Mouse (Mus musculus): ENCODE data around the gene Plcb4. TPM values are rescaled to one million over a fixed set of nuclear protein-coding genes. Genes with fewer than 3 reads are reported as not detected.
"Not testable (repeated sequence)": the region's sequence is repeated elsewhere in the genome, so short reads cannot be mapped to it uniquely, and the experiment has no call there.

Gene Plcb4
- polyA plus RNA-seq, 1 experiment from 2014 or later = 11.0 TPM

DNA sequence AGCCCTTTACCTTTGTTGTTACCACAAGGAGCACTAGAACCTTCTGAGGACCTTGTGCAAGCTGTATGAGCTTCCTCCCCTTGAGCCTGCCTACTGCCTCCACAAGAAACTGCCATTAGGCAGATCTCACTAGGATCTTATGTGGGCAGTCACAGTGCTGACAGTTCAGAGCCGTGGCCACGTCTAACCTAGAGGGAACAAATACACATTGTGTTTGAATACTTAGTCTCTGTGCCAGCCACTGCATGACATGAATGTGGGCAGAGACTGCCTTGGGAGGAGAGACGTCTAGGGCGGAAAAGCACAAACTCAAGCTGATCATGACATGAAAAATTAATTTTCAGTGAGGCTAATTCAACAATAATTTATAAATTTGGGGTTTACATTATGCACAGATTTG lies 239.2 kb downstream of the Plcb4 start:
- Histone ChIP-seq H3K4me1 (ENCODE audit: control insufficient read depth, insufficient read depth, low read length) (no peaks in the 10 kb centered on the region), H3K27me3 (ENCODE audit: control insufficient read depth, insufficient read depth, low read length) (no peaks in the 10 kb centered on the region), H3K36me3 (replicated peaks; ENCODE audit: control insufficient read depth, insufficient read depth, low read depth, low read length) (no peaks in the 10 kb centered on the region), H3K27ac (replicated peaks; ENCODE audit: low read depth, low read length) (no peak overlapping the region), H3K9ac (replicated peaks; ENCODE audit: low read length) (no peak overlapping the region), H3K9me3 (replicated peaks; ENCODE audit: control insufficient read depth, low read length) (no peaks in the 10 kb centered on the region), H3K4me3 (ENCODE audit: low read depth, low read length) (no peak overlapping the region), H3K4me2 (ENCODE audit: low read depth, low read length) (no peak overlapping the region)
- DNase-seq (ENCODE audit: low spot score) = no peak
- ATAC-seq (replicated peaks; ENCODE audit: insufficient number of reproducible peaks, low FRiP score, low TSS enrichment, low read depth) = no peak
- 59% methylated on average over 4 of the region's 4 CpGs for WGBS

DNA sequence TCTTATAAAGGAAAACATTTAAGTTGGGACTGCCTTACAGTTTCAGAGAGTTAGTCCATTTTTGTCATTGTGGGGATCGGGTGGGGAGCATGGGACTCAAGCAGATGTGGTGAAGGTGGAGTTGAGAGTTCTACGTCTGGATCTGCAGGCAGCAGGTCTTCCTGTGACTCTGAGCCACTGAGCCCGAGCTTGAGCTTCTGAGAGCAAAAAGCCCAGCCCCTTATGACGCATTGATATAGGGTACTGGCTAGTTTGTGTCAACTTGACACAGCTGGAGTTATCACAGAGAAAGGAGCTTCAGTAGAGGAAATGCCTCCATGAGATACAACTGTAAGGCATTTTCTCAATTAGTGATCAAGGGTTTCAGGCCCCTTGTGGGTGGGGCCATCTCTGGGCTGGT lies 241.1 kb downstream of the Plcb4 start:
- H3K27me3 ChIP-seq (ENCODE audit: control insufficient read depth, insufficient read depth, low read length); H3K4me3 ChIP-seq (ENCODE audit: low read depth, low read length); DNase-seq (ENCODE audit: low spot score); H3K9ac ChIP-seq (replicated peaks; ENCODE audit: low read length); H3K4me1 ChIP-seq (ENCODE audit: control insufficient read depth, insufficient read depth, low read length); H3K36me3 ChIP-seq (replicated peaks; ENCODE audit: control insufficient read depth, insufficient read depth, low read depth, low read length); H3K9me3 ChIP-seq (replicated peaks; ENCODE audit: control insufficient read depth, low read length); ATAC-seq (replicated peaks; ENCODE audit: insufficient number of reproducible peaks, low FRiP score, low TSS enrichment, low read depth); H3K4me2 ChIP-seq (ENCODE audit: low read depth, low read length); H3K27ac ChIP-seq (replicated peaks; ENCODE audit: low read depth, low read length): not testable (repeated sequence)
- WGBS = 86% methylated on average over 4 of the region's 4 CpGs

DNA sequence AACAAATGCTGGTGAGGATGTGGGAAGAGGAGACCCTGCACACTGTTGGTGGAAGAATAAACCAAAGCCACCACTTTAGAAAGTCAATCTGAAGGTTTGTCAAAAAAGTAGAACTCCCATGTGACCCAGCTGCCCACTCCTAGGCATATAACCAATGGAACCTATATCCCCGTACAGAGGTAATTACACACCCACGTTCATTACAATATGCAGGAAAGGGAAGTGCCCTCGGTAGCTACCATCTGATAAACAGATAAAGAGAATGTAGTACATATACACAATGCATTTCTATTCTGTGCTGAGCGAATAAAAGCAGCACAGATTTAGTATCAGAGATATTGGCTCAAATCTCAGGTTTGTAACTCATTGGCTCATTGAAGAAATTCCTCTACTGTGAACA lies 242.2 kb downstream of the Plcb4 start:
- 89% methylated on average over 4 of the region's 4 CpGs for WGBS
- DNase-seq (ENCODE audit: low spot score) (no peak), ATAC-seq (replicated peaks; ENCODE audit: insufficient number of reproducible peaks, low FRiP score, low TSS enrichment, low read depth) (no peak)
- Histone ChIP-seq H3K9me3 (replicated peaks; ENCODE audit: control insufficient read depth, low read length) (no peaks in the 10 kb centered on the region), H3K27ac (replicated peaks; ENCODE audit: low read depth, low read length) (no peak overlapping the region), H3K36me3 (replicated peaks; ENCODE audit: control insufficient read depth, insufficient read depth, low read depth, low read length) (no peaks in the 10 kb centered on the region), H3K4me3 (ENCODE audit: low read depth, low read length) (no peak overlapping the region), H3K9ac (replicated peaks; ENCODE audit: low read length) (no peak overlapping the region), H3K4me2 (ENCODE audit: low read depth, low read length) (no peak overlapping the region), H3K27me3 (ENCODE audit: control insufficient read depth, insufficient read depth, low read length) (no peaks in the 10 kb centered on the region), H3K4me1 (ENCODE audit: control insufficient read depth, insufficient read depth, low read length) (no peaks in the 10 kb centered on the region)

- no peaks in the 10 kb centered on the region for H3K27me3 ChIP-seq (ENCODE audit: control insufficient read depth, insufficient read depth, low read length)
- no peak overlapping the region for H3K9ac ChIP-seq (replicated peaks; ENCODE audit: low read length)
- WGBS = 51% methylated on average over 4 of the region's 4 CpGs
- no peaks in the 10 kb centered on the region for H3K36me3 ChIP-seq (replicated peaks; ENCODE audit: control insufficient read depth, insufficient read depth, low read depth, low read length)
- H3K9me3 ChIP-seq (replicated peaks; ENCODE audit: control insufficient read depth, low read length) = no peaks in the 10 kb centered on the region
- no peak overlapping the region for H3K4me2 ChIP-seq (ENCODE audit: low read depth, low read length)
- DNase-seq (ENCODE audit: low spot score) (no peak), ATAC-seq (replicated peaks; ENCODE audit: insufficient number of reproducible peaks, low FRiP score, low TSS enrichment, low read depth) (no peak)
- no peaks in the 10 kb centered on the region for H3K4me1 ChIP-seq (ENCODE audit: control insufficient read depth, insufficient read depth, low read length)
- H3K4me3 ChIP-seq (ENCODE audit: low read depth, low read length) = no peak overlapping the region
- H3K27ac ChIP-seq (replicated peaks; ENCODE audit: low read depth, low read length) = no peak overlapping the region
Measured at GRCm38 (mm10) chr2:135904262-135904661, 245.5 kb downstream of the Plcb4 start.

DNA sequence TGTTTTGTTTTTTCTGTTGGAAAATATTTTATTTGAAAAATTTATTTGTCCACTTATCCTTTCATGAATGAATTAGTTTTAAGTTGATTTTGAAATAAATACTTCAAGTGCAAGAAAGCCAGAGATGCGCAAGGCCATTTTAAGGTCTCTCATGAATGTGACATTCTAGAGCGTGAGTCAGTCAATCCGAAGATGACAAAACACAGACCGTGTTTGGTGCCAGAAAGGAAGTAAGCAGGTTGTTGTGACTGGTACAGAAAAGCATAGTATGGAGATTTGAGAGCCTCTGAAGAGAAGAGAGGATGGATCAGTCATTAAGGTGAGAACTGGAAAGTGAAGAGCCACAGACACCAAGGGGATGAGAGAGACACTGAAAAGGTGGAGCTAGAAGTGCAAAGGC lies 246.0 kb downstream of the Plcb4 start:
- no peak overlapping the region for H3K4me3 ChIP-seq (ENCODE audit: low read depth, low read length)
- no peaks in the 10 kb centered on the region for H3K4me1 ChIP-seq (ENCODE audit: control insufficient read depth, insufficient read depth, low read length)
- no peak for ATAC-seq (replicated peaks; ENCODE audit: insufficient number of reproducible peaks, low FRiP score, low TSS enrichment, low read depth)
- no peak overlapping the region for H3K4me2 ChIP-seq (ENCODE audit: low read depth, low read length)
- no peak for DNase-seq (ENCODE audit: low spot score)
- H3K9ac ChIP-seq (replicated peaks; ENCODE audit: low read length) = no peak overlapping the region
- H3K27me3 ChIP-seq (ENCODE audit: control insufficient read depth, insufficient read depth, low read length) = no peaks in the 10 kb centered on the region
- H3K36me3 ChIP-seq (replicated peaks; ENCODE audit: control insufficient read depth, insufficient read depth, low read depth, low read length) = no peaks in the 10 kb centered on the region
- H3K9me3 ChIP-seq (replicated peaks; ENCODE audit: control insufficient read depth, low read length) = no peaks in the 10 kb centered on the region
- WGBS = 90% methylated on average over 4 of the region's 4 CpGs
- no peak overlapping the region for H3K27ac ChIP-seq (replicated peaks; ENCODE audit: low read depth, low read length)

- Histone ChIP-seq H3K4me3 (ENCODE audit: low read depth, low read length) (no peak overlapping the region), H3K27ac (replicated peaks; ENCODE audit: low read depth, low read length) (no peak overlapping the region), H3K36me3 (replicated peaks; ENCODE audit: control insufficient read depth, insufficient read depth, low read depth, low read length) (no peaks in the 10 kb centered on the region), H3K27me3 (ENCODE audit: control insufficient read depth, insufficient read depth, low read length) (no peaks in the 10 kb centered on the region), H3K9me3 (replicated peaks; ENCODE audit: control insufficient read depth, low read length) (no peaks in the 10 kb centered on the region), H3K4me1 (ENCODE audit: control insufficient read depth, insufficient read depth, low read length) (no peaks in the 10 kb centered on the region), H3K4me2 (ENCODE audit: low read depth, low read length) (no peak overlapping the region), H3K9ac (replicated peaks; ENCODE audit: low read length) (no peak overlapping the region)
- ATAC-seq (replicated peaks; ENCODE audit: insufficient number of reproducible peaks, low FRiP score, low TSS enrichment, low read depth) (no peak), DNase-seq (ENCODE audit: low spot score) (no peak)
- 77% methylated on average over 8 of the region's 8 CpGs for WGBS
Measured at GRCm38 (mm10) chr2:135914343-135915261, 255.8 kb downstream of the Plcb4 start.

GRCm38 (mm10) chr2:135915928-135916327 lies 257.1 kb downstream of the Plcb4 start:
- H3K9me3 ChIP-seq (replicated peaks; ENCODE audit: control insufficient read depth, low read length) = no peaks in the 10 kb centered on the region
- no peak overlapping the region for H3K4me3 ChIP-seq (ENCODE audit: low read depth, low read length)
- H3K36me3 ChIP-seq (replicated peaks; ENCODE audit: control insufficient read depth, insufficient read depth, low read depth, low read length) = no peaks in the 10 kb centered on the region
- H3K27me3 ChIP-seq (ENCODE audit: control insufficient read depth, insufficient read depth, low read length) = no peaks in the 10 kb centered on the region
- no peak overlapping the region for H3K27ac ChIP-seq (replicated peaks; ENCODE audit: low read depth, low read length)
- 72% methylated on average over 10 of the region's 10 CpGs for WGBS
- no peaks in the 10 kb centered on the region for H3K4me1 ChIP-seq (ENCODE audit: control insufficient read depth, insufficient read depth, low read length)
- ATAC-seq (replicated peaks; ENCODE audit: insufficient number of reproducible peaks, low FRiP score, low TSS enrichment, low read depth) (no peak), DNase-seq (ENCODE audit: low spot score) (no peak)
- H3K9ac ChIP-seq (replicated peaks; ENCODE audit: low read length) = no peak overlapping the region
- no peak overlapping the region for H3K4me2 ChIP-seq (ENCODE audit: low read depth, low read length)

DNA sequence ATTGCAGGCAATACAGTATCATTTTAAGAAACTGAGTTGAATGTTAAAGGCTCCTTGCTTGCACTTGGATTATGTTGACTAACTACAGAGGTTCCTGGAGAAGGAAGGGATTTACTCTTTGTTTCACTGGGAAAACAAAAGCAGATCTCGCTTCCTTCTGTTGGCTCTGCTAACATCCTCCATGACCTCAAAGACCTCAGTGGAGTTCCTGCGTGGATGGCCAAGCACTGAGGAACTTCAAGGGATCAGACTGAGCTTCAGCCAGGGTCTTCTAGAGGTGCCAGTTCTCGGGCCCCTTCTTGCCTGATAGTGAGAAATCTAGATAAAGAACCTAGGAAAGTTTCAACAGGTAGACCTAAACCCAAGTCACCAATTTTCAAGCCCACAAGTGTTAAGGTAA lies 258.2 kb downstream of the Plcb4 start:
- no peak overlapping the region for H3K9ac ChIP-seq (replicated peaks; ENCODE audit: low read length)
- no peak overlapping the region for H3K27ac ChIP-seq (replicated peaks; ENCODE audit: low read depth, low read length)
- no peaks in the 10 kb centered on the region for H3K27me3 ChIP-seq (ENCODE audit: control insufficient read depth, insufficient read depth, low read length)
- H3K36me3 ChIP-seq (replicated peaks; ENCODE audit: control insufficient read depth, insufficient read depth, low read depth, low read length) = no peaks in the 10 kb centered on the region
- H3K4me2 ChIP-seq (ENCODE audit: low read depth, low read length) = no peak overlapping the region
- 66% methylated on average over 3 of the region's 3 CpGs for WGBS
- H3K4me3 ChIP-seq (ENCODE audit: low read depth, low read length) = no peak overlapping the region
- no peaks in the 10 kb centered on the region for H3K9me3 ChIP-seq (replicated peaks; ENCODE audit: control insufficient read depth, low read length)
- DNase-seq (ENCODE audit: low spot score) = no peak
- H3K4me1 ChIP-seq (ENCODE audit: control insufficient read depth, insufficient read depth, low read length) = no peaks in the 10 kb centered on the region
- no peak for ATAC-seq (replicated peaks; ENCODE audit: insufficient number of reproducible peaks, low FRiP score, low TSS enrichment, low read depth)

Measured in embryonic facial prominence, embryonic 11.5 days (tissue).